Comparison of ENCODE assay signal across 28 mouse cellular contexts in genomic region chr10:77596060-77596459, GRCm38 (mm10). TPM values are rescaled to one million over a fixed set of nuclear protein-coding genes. Genes with fewer than 3 reads are reported as not detected.
DNase-seq lines count a peak whose midpoint lies in the region; ATAC-seq and TF ChIP-seq lines count a peak whose summit lies in the region.
"Had no signal": no experiment of that assay in that cellular context is flagged by ENCODE, and none has a peak within 500 bp of the region (broad histone marks: within the 10 kb centered on the region; RNA-seq: fewer than 3 reads in every experiment).

No protein-coding gene starts in this region.

- peaks cover 11% of the 10 kb centered on the region for H3K4me1 ChIP-seq in heart, embryonic 12.5 days (replicated peaks)
- no peaks in the 10 kb centered on the region for H3K4me1 ChIP-seq in midbrain, embryonic 11.5 days (ENCODE audit: control insufficient read depth, insufficient read depth, low read length)
- no peaks in the 10 kb centered on the region for H3K4me1 ChIP-seq in midbrain, postnatal 0 days (ENCODE audit: insufficient read depth, low read length)
- no peaks in the 10 kb centered on the region for H3K4me1 ChIP-seq in forebrain, embryonic 14.5 days (ENCODE audit: control insufficient read depth, insufficient read depth, low read length)
- H3K4me1 ChIP-seq: forebrain, embryonic 13.5 days; hindbrain, embryonic 10.5 days; hindbrain, embryonic 13.5 days; intestine, embryonic 15.5 days had no signal

- no peaks in the 10 kb centered on the region for H3K9me3 ChIP-seq in heart, embryonic 12.5 days (replicated peaks)
- H3K9me3 ChIP-seq in midbrain, embryonic 11.5 days (ENCODE audit: control insufficient read depth, low read length): no peaks in the 10 kb centered on the region
- no peaks in the 10 kb centered on the region for H3K9me3 ChIP-seq in midbrain, postnatal 0 days (ENCODE audit: low read length)
- no peaks in the 10 kb centered on the region for H3K9me3 ChIP-seq in forebrain, embryonic 14.5 days (replicated peaks; ENCODE audit: control insufficient read depth, low read length)
- H3K9me3 ChIP-seq: forebrain, embryonic 10.5 days; forebrain, embryonic 13.5 days; heart, embryonic 15.5 days; hindbrain, embryonic 10.5 days; hindbrain, embryonic 13.5 days; intestine, embryonic 15.5 days had no signal

- H3K9ac ChIP-seq in heart, embryonic 12.5 days: 0 out of 2 replicates have a peak overlapping the region, but pooled peaks have one; percentile 7
- no peak overlapping the region for H3K9ac ChIP-seq in midbrain, embryonic 11.5 days (ENCODE audit: low read length)
- H3K9ac ChIP-seq in midbrain, postnatal 0 days (replicated peaks; ENCODE audit: low read length, poor library complexity, severe bottlenecking): no peak overlapping the region
- H3K9ac ChIP-seq in forebrain, embryonic 14.5 days (ENCODE audit: low read length): no peak overlapping the region
- H3K9ac ChIP-seq: forebrain, embryonic 13.5 days; forebrain, postnatal 0 days; heart, embryonic 15.5 days; hindbrain, embryonic 13.5 days; intestine, embryonic 15.5 days had no signal

- no peak for TF ChIP-seq CTCF in midbrain, postnatal 0 days (IDR thresholded peaks at IDR 0.05)

- 83% methylated on average over 2 of the region's 2 CpGs for WGBS in heart, embryonic 12.5 days
- WGBS in midbrain, embryonic 11.5 days: 86% methylated on average over 2 of the region's 2 CpGs
- 96% methylated on average over 2 of the region's 2 CpGs for WGBS in midbrain, postnatal 0 days
- 88% methylated on average over 2 of the region's 2 CpGs for WGBS in forebrain, embryonic 14.5 days

- no peak overlapping the region for H3K4me3 ChIP-seq in heart, embryonic 12.5 days
- H3K4me3 ChIP-seq in midbrain, embryonic 11.5 days (ENCODE audit: low read depth, low read length): no peak overlapping the region
- H3K4me3 ChIP-seq in midbrain, postnatal 0 days (ENCODE audit: low read depth, low read length): no peak overlapping the region
- H3K4me3 ChIP-seq in forebrain, embryonic 14.5 days (ENCODE audit: low read depth, low read length): no peak overlapping the region
- H3K4me3 ChIP-seq: forebrain, embryonic 10.5 days; forebrain, embryonic 13.5 days; heart, embryonic 15.5 days; hindbrain, embryonic 10.5 days; hindbrain, embryonic 13.5 days; intestine, embryonic 15.5 days had no signal

- H3K36me3 ChIP-seq in heart, embryonic 12.5 days: peaks cover 74% of the 10 kb centered on the region
- H3K36me3 ChIP-seq in midbrain, embryonic 11.5 days (ENCODE audit: control insufficient read depth, insufficient read depth, low read length): peaks cover 19% of the 10 kb centered on the region
- H3K36me3 ChIP-seq in midbrain, postnatal 0 days (ENCODE audit: insufficient read depth, low read length): peaks cover 67% of the 10 kb centered on the region
- H3K36me3 ChIP-seq in forebrain, embryonic 14.5 days (ENCODE audit: control insufficient read depth, insufficient read depth, low read length): peaks cover 71% of the 10 kb centered on the region

- no peak for DNase-seq in heart, adult 18-20 months
- peak; percentile 60 for DNase-seq in midbrain, embryonic 11.5 days (ENCODE audit: low spot score, missing footprints)
- DNase-seq in midbrain, postnatal 0 days (ENCODE audit: low spot score): no peak
- DNase-seq in brain, adult 2 months (ENCODE audit: low read depth, low spot score): peak; percentile 76
- DNase-seq in forebrain, embryonic 14.5 days (ENCODE audit: low spot score): no peak
- DNase-seq: adrenal gland, adult 2 months; adrenal gland, postnatal 14 days; B cell, adult 2 months; cerebellum, adult 11-12 months; cerebellum, adult 8-10 months; cerebellum, postnatal 10 days; forebrain, postnatal 0 days; gastrocnemius, postnatal 10 days; gastrocnemius, postnatal 36 days; heart, postnatal 10 days; heart, postnatal 36 days had no signal

- no peaks in the 10 kb centered on the region for H3K27me3 ChIP-seq in heart, embryonic 12.5 days (replicated peaks)
- no peaks in the 10 kb centered on the region for H3K27me3 ChIP-seq in midbrain, embryonic 11.5 days (ENCODE audit: control insufficient read depth, insufficient read depth, low read length)
- H3K27me3 ChIP-seq in midbrain, postnatal 0 days (ENCODE audit: insufficient read depth, low read length): no peaks in the 10 kb centered on the region
- H3K27me3 ChIP-seq in forebrain, embryonic 14.5 days (replicated peaks; ENCODE audit: control insufficient read depth, insufficient read depth, low read length): no peaks in the 10 kb centered on the region
- H3K27me3 ChIP-seq: CH12.LX; forebrain, embryonic 13.5 days; heart, embryonic 15.5 days; hindbrain, embryonic 13.5 days; intestine, embryonic 15.5 days had no signal

- no peak overlapping the region for H3K4me2 ChIP-seq in heart, embryonic 12.5 days
- no peak overlapping the region for H3K4me2 ChIP-seq in midbrain, embryonic 11.5 days
- no peak overlapping the region for H3K4me2 ChIP-seq in midbrain, postnatal 0 days (ENCODE audit: low read depth, low read length, poor library complexity, severe bottlenecking)
- H3K4me2 ChIP-seq in forebrain, embryonic 14.5 days (ENCODE audit: low read length): no peak overlapping the region
- H3K4me2 ChIP-seq: forebrain, embryonic 13.5 days; heart, embryonic 11.5 days; heart, embryonic 15.5 days; hindbrain, embryonic 13.5 days; intestine, embryonic 15.5 days had no signal

- ATAC-seq in heart, embryonic 12.5 days (ENCODE audit: insufficient number of reproducible peaks, low FRiP score): no peak
- ATAC-seq in midbrain, embryonic 11.5 days (ENCODE audit: low FRiP score): no peak
- ATAC-seq in midbrain, postnatal 0 days (ENCODE audit: low FRiP score): no peak
- no peak for ATAC-seq in forebrain, embryonic 14.5 days
- ATAC-seq: forebrain, embryonic 13.5 days; forebrain, postnatal 0 days; hindbrain, embryonic 16.5 days; intestine, embryonic 15.5 days had no signal

- H3K27ac ChIP-seq in heart, embryonic 12.5 days (ENCODE audit: poor library complexity, severe bottlenecking): no peak overlapping the region
- H3K27ac ChIP-seq in midbrain, embryonic 11.5 days (ENCODE audit: low read depth, low read length): no peak overlapping the region
- H3K27ac ChIP-seq in midbrain, postnatal 0 days (ENCODE audit: low read depth, low read length): no peak overlapping the region
- H3K27ac ChIP-seq in forebrain, embryonic 14.5 days (ENCODE audit: low read depth, low read length): no peak overlapping the region
- H3K27ac ChIP-seq: forebrain, embryonic 10.5 days; forebrain, embryonic 13.5 days; heart, embryonic 15.5 days; hindbrain, embryonic 10.5 days; hindbrain, embryonic 13.5 days; intestine, embryonic 15.5 days had no signal

RNA-seq across cellular contexts. Expression of gene Sumo3, which starts 9.8 kb away (rescaled TPM):
- polyA plus RNA-seq in heart, embryonic 12.5 days (2016; fragmentation: Nextera tagmentation; extraction: Ambion mirVana): 177 and 184 TPM in 2 replicates
- total RNA-seq in heart, adult 18-20 months (2021): 10 to 100 TPM; 81.7 to 82.3 TPM
- polyA plus RNA-seq in midbrain, embryonic 11.5 days (2014; fragmentation: Nextera tagmentation; extraction: Ambion mirVana): 338 and 353 TPM in 2 replicates
- 167 and 306 TPM in 2 replicates for total RNA-seq in midbrain, postnatal 0 days (2014; rRNA removed)
- 385 and 389 TPM in 2 replicates for polyA plus RNA-seq in midbrain, postnatal 0 days (2015; fragmentation: Nextera tagmentation; extraction: Ambion mirVana)
- polyA plus RNA-seq in forebrain, embryonic 14.5 days (2014; fragmentation: Nextera tagmentation; extraction: Ambion mirVana): 277 and 308 TPM in 2 replicates

RNA-seq across cellular contexts. Expression of gene Gm49325, which starts 9.9 kb away (rescaled TPM):
- 14.5 TPM in 1 of 2 replicates, not detected in the other for polyA plus RNA-seq in heart, embryonic 12.5 days (2016; fragmentation: Nextera tagmentation; extraction: Ambion mirVana)
- 10 to 100 TPM; 15.5 to 15.7 TPM for total RNA-seq in heart, adult 18-20 months (2021)
- 2.4 TPM in 1 of 2 replicates, not detected in the other for polyA plus RNA-seq in midbrain, embryonic 11.5 days (2014; fragmentation: Nextera tagmentation; extraction: Ambion mirVana)
- not detected in 2 replicates for total RNA-seq in midbrain, postnatal 0 days (2014; rRNA removed)
- 6.9 and 10.5 TPM in 2 replicates for polyA plus RNA-seq in midbrain, postnatal 0 days (2015; fragmentation: Nextera tagmentation; extraction: Ambion mirVana)
- polyA plus RNA-seq in forebrain, embryonic 14.5 days (2014; fragmentation: Nextera tagmentation; extraction: Ambion mirVana): 1.7 and 16.2 TPM in 2 replicates
- total RNA-seq: forebrain, postnatal 0 days; granulocyte monocyte progenitor cell, adult 5-6 weeks had no signal
- polyA plus RNA-seq: adrenal gland, adult 2 months; brain, embryonic 14.5 days; forebrain, embryonic 13.5 days; heart, embryonic 11.5 days; hindbrain, embryonic 16.5 days had no signal

RNA-seq across cellular contexts. Expression of gene Pttg1ip, which starts 14.5 kb away (rescaled TPM):
- polyA plus RNA-seq in heart, embryonic 12.5 days (2016; fragmentation: Nextera tagmentation; extraction: Ambion mirVana): 103 and 104 TPM in 2 replicates
- 100 to 1,000 TPM; 132 to 150 TPM for total RNA-seq in heart, adult 18-20 months (2021)
- polyA plus RNA-seq in midbrain, embryonic 11.5 days (2014; fragmentation: Nextera tagmentation; extraction: Ambion mirVana): 68.5 and 73.2 TPM in 2 replicates
- 87.2 and 116 TPM in 2 replicates for total RNA-seq in midbrain, postnatal 0 days (2014; rRNA removed)
- 74.7 and 79.0 TPM in 2 replicates for polyA plus RNA-seq in midbrain, postnatal 0 days (2015; fragmentation: Nextera tagmentation; extraction: Ambion mirVana)
- 74.1 and 85.5 TPM in 2 replicates for polyA plus RNA-seq in forebrain, embryonic 14.5 days (2014; fragmentation: Nextera tagmentation; extraction: Ambion mirVana)

RNA-seq across cellular contexts. Expression of gene Ube2g2, which starts 26.0 kb away (rescaled TPM):
- polyA plus RNA-seq in heart, embryonic 12.5 days (2016; fragmentation: Nextera tagmentation; extraction: Ambion mirVana): 69.5 and 72.8 TPM in 2 replicates
- 10 to 100 TPM; 80.9 to 82.8 TPM for total RNA-seq in heart, adult 18-20 months (2021)
- 42.8 and 47.6 TPM in 2 replicates for polyA plus RNA-seq in midbrain, embryonic 11.5 days (2014; fragmentation: Nextera tagmentation; extraction: Ambion mirVana)
- total RNA-seq in midbrain, postnatal 0 days (2014; rRNA removed): 39.3 and 41.8 TPM in 2 replicates
- 67.2 and 70.6 TPM in 2 replicates for polyA plus RNA-seq in midbrain, postnatal 0 days (2015; fragmentation: Nextera tagmentation; extraction: Ambion mirVana)
- 72.6 and 73.6 TPM in 2 replicates for polyA plus RNA-seq in forebrain, embryonic 14.5 days (2014; fragmentation: Nextera tagmentation; extraction: Ambion mirVana)

Comparison
In these comparisons a context has a peak if more than half of its experiments do, and no peak if none do; other contexts are left out.
1. DNase-seq: peak in midbrain, embryonic 11.5 days (single experiment) and brain, adult 2 months (single experiment); none in heart, adult 18-20 months (0 of 2), midbrain, postnatal 0 days (single experiment) and forebrain, embryonic 14.5 days (single experiment).